Mouse (Mus musculus) embryonic fibroblast, embryonic 13.5 days (primary cell): Measurements from ENCODE around the gene Tsc22d3. TPM values are rescaled to one million over a fixed set of nuclear protein-coding genes. Genes with fewer than 3 reads are reported as not detected.

Source experiments
- H3K27ac ChIP-seq: 2 replicates; pipeline ENCODE4 v1.5.1; 2012; ENCODE audit warnings: low read length, control low read depth, inconsistent platforms; ENCODE audit not compliant: insufficient read depth
- H3K4me1 ChIP-seq: 2 replicates; pipeline ENCODE4 v1.6.1; 2011; ENCODE audit warnings: low read length; ENCODE audit not compliant: control insufficient read depth, insufficient read depth
- H3K4me3 ChIP-seq: 2 replicates; pipeline ENCODE4 v1.5.1; 2011; ENCODE audit warnings: mild to moderate bottlenecking, control low read depth, low read length; ENCODE audit not compliant: insufficient read depth
- CTCF ChIP-seq: IDR thresholded peaks from 2 replicates; pipeline ENCODE4 v1.5.1; 2011; ENCODE audit warnings: mild to moderate bottlenecking, control low read depth, low read length, moderate library complexity, borderline replicate concordance; ENCODE audit not compliant: insufficient read depth
- POLR2A ChIP-seq: IDR thresholded peaks from 2 replicates; pipeline ENCODE4 v1.6.1; 2011; ENCODE audit warnings: low read depth, mild to moderate bottlenecking, control low read depth, low read length, moderate library complexity
- polyA plus RNA-seq: library from polyadenylated mRNA; stranded (reverse); fragments of >200 nt; gene quantifications from 2 replicates; pipeline ENCODE4 v1.2.4, GENCODE M21; 2011; ENCODE audit warnings: low read depth; ENCODE audit not compliant: missing spikeins, insufficient read length

Tsc22d3 gene
- polyA plus RNA-seq, 1 experiment: 40.7 TPM

- no peak overlapping the region for H3K4me3 ChIP-seq
- H3K27ac ChIP-seq: no peak overlapping the region
- TF ChIP-seq POLR2A (no peak), CTCF (no peak)
- H3K4me1 ChIP-seq: no peaks in the 10 kb centered on the region
Observed at GRCm38 (mm10) chrX:140532325-140532724, 68.1 kb downstream of the Tsc22d3 start.

GRCm38 (mm10) chrX:140531356-140531755 is 69.1 kb downstream of the Tsc22d3 start:
- Histone ChIP-seq H3K27ac (no peak overlapping the region), H3K4me1 (no peaks in the 10 kb centered on the region), H3K4me3 (no peak overlapping the region)
- no peak for TF ChIP-seq CTCF
- no peak for TF ChIP-seq POLR2A

GRCm38 (mm10) chrX:140530632-140531031 is 69.8 kb downstream of the Tsc22d3 start:
- Histone ChIP-seq H3K4me3 (no peak overlapping the region), H3K27ac (no peak overlapping the region), H3K4me1 (no peaks in the 10 kb centered on the region)
- TF ChIP-seq CTCF (no peak), POLR2A (no peak)

- TF ChIP-seq POLR2A (no peak), CTCF (no peak)
- H3K4me1 ChIP-seq: no peaks in the 10 kb centered on the region
- H3K27ac ChIP-seq: no peak overlapping the region
- no peak overlapping the region for H3K4me3 ChIP-seq
Observed at GRCm38 (mm10) chrX:140529074-140529561, 71.3 kb downstream of the Tsc22d3 start.

GRCm38 (mm10) chrX:140527231-140527630 is 73.2 kb downstream of the Tsc22d3 start:
- TF ChIP-seq CTCF (no peak), POLR2A (no peak)
- Histone ChIP-seq H3K4me1 (no peaks in the 10 kb centered on the region; the same call in 1 of the 2 replicates), H3K27ac (no peak overlapping the region), H3K4me3 (no peak overlapping the region)

- TF ChIP-seq CTCF (no peak), POLR2A (no peak)
- H3K27ac ChIP-seq: no peak overlapping the region
- no peaks in the 10 kb centered on the region; the same call in 1 of the 2 replicates for H3K4me1 ChIP-seq
- no peak overlapping the region for H3K4me3 ChIP-seq
Observed at GRCm38 (mm10) chrX:140526253-140526618, 74.2 kb downstream of the Tsc22d3 start.

GRCm38 (mm10) chrX:140525604-140526252 is 74.7 kb downstream of the Tsc22d3 start:
- TF ChIP-seq CTCF (no peak), POLR2A (no peak)
- H3K4me1 ChIP-seq: no peaks in the 10 kb centered on the region; the same call in 1 of the 2 replicates
- no peak overlapping the region for H3K4me3 ChIP-seq
- H3K27ac ChIP-seq: no peak overlapping the region

- TF ChIP-seq CTCF (no peak), POLR2A (no peak)
- no peak overlapping the region for H3K27ac ChIP-seq
- H3K4me3 ChIP-seq: no peak overlapping the region
- peaks cover 4% of the 10 kb centered on the region; the same call in 1 of the 2 replicates for H3K4me1 ChIP-seq
Observed at GRCm38 (mm10) chrX:140524231-140524630, 76.2 kb downstream of the Tsc22d3 start.

GRCm38 (mm10) chrX:140522071-140522765 is 78.2 kb downstream of the Tsc22d3 start:
- Histone ChIP-seq H3K4me1 (peaks cover 4% of the 10 kb centered on the region; the same call in 1 of the 2 replicates), H3K27ac (no peak overlapping the region), H3K4me3 (no peak overlapping the region)
- TF ChIP-seq CTCF (no peak), POLR2A (no peak)
